Mouse (Mus musculus) 3134 (cell line): ENCODE measurements around the gene Acbd5.

Source experiments
- DNase-seq: peaks from one replicate; pipeline ENCODE4 v3.0.0-alpha.2; 2011; ENCODE audit warnings: low spot score; ENCODE audit not compliant: insufficient read length; ENCODE audit errors: extremely low read depth

The Acbd5 gene

DNA sequence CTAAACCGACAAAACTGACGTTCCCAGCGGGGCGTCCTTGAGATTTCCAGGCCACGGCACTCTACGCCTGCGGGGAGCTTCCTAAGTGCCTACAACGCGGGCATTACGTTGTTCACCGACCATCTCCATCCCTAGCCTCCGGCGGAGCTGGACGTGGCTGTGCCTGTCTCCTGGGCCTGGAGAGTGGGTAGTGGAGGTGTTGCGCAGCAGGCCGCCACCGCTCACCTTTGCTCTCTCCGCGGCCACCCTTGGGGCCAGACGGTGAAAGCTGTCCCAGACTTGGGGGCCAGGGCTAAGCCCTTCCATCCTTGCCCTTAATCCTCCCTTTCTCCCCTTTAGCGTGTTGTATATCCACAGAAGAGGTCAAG is 387 bp downstream of the Acbd5 start:
- DNase-seq, result no peak

DNA sequence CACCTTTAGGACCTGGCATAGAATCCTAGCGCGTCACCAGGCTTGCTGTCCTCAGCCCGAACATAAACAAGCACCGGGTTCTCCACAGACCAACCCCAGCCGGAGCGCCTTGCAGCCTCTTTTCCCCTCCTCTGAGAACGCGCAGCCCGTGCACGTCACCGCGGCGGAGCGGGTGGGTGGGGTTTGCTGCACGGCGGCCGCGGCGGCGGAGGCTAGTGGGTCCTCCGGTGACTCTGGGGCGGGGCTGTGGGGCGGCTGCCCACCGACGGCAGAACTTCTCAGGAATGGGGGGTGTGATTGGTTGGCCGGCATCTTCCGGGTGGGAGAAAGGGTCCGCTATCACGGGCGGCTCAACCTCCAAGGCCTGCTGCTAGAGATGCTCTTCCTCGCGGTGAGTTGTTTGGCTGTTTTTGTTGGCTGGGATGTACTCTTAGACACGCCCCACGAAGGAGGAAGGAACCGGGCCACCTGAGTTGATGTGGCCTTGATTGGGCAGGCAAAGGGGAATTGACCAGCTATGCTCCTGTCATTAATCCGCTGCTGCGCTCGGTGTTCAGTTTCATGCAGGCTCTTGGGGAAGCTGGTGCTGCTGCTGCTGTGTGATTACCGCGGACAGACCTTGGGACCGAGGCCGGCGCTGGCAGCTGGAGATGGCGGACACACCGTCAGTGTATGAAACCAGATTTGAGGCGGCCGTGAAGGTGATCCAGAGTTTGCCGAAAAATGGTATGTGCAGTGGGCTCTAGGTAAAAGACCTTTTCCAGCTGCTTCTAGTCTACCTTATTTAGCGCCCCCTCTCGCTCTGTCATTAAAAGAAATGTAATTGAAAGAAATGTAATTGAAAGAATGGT is 1.2 kb downstream of the Acbd5 start:
- peak; percentile 95 for DNase-seq

GRCm38 (mm10) chr2:23070491-23070890 is 2.5 kb downstream of the Acbd5 start:
- no peak for DNase-seq

GRCm38 (mm10) chr2:23071406-23071805 is 3.4 kb downstream of the Acbd5 start:
- no peak for DNase-seq

- no peak for DNase-seq
These were observed 7.9 kb downstream of the Acbd5 start for GRCm38 (mm10) chr2:23075846-23076245.

GRCm38 (mm10) chr2:23076783-23077182 is 8.8 kb downstream of the Acbd5 start:
- no peak for DNase-seq

- no peak for DNase-seq
These were observed 9.7 kb downstream of the Acbd5 start for GRCm38 (mm10) chr2:23077693-23078092.

DNA sequence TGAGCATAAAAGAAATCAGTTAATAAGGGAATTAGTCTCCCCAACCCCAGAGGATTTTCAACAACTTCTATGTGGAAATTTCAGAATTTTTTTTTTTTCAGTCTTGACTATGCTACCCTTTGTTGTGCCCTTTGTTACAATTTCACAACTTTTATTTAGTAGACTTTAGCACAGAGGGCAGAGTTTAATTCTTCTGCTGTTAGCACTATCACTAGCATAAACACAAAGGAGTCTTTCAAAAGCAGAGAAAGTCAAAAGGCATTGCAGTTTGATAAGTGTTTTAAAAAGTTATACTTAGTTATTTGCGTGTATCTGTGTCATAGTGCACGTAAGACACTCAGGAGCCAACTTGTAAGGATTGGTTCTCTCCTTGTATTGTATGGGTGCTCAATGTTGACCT is 10.6 kb downstream of the Acbd5 start:
- no peak for DNase-seq

DNA sequence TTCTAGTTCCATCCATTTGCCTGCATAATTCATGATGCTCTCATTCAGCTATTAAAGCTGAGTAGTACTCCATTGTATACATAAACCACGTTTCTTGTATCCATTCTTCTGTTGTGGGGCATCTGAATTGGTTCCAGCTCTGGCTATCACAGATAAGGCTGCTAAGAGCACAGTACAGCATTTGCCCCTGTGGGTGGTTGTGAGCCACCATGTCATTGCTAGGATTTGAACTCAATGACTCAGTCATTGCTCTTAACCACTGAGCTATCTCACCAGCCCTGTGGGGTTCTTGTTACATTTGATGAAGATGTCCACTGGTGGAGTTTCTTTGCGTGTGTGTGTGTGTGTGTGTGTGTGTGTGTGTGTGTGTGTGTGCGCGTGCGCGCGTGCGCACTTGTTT is 16.6 kb downstream of the Acbd5 start:
- DNase-seq, result no peak

DNA sequence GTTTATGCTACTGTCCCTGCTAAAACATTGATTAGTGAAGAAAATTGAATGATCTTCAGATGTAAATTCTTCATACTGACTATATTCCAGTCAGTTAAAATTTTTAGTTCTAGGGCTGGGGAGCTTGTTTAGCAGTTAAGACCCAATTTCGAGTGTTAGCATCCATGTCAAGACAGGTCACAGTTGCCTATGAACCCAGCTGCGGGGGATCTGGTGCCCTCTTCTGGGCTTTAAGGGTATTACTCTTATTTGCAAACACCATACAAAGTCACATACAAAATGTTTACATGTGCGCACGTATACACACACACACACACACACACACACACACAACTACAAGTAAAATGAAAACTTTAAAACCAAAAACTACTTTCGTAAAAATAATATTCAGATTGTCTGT is 24.2 kb downstream of the Acbd5 start:
- DNase-seq, result peak; percentile 20

DNA sequence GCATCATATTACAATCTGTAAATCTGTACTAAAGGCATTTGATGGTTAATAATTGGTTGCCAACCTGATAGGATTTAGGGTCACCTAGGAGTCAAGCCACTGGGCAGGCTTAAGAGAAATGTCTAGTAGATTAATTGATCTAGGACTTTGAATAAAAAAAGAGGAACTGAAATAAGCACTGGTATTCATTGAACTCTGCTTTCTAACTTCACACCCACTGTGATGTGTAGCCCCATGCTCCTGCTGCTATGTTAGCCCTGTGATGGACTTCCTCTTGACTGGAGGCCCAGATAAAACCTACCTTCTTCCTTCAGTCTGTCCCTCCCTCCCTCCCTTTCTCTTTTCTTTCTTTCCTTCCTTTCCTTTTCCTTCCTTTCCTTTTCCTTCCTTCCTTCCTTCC is 29.1 kb downstream of the Acbd5 start:
- DNase-seq, result no peak

DNA sequence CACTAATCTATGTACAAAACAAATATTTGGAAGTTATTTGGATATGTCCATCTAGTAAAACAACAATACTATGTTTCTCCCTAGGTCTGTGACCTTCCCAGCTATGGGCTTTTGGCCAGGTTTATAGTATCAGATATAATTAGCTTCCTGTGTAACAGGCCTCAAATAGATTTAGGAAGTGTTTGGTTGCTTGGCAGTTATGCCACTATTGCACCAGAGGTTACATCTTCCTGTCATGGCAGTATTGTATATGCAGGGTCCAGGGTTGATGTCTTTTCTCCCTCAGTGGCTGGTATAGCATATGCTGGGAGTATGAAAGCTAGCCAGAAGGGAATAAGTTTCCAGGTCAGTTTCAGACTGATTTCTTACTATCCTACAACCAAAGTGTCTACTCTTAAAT is 34.3 kb downstream of the Acbd5 start:
- DNase-seq, result no peak

DNA sequence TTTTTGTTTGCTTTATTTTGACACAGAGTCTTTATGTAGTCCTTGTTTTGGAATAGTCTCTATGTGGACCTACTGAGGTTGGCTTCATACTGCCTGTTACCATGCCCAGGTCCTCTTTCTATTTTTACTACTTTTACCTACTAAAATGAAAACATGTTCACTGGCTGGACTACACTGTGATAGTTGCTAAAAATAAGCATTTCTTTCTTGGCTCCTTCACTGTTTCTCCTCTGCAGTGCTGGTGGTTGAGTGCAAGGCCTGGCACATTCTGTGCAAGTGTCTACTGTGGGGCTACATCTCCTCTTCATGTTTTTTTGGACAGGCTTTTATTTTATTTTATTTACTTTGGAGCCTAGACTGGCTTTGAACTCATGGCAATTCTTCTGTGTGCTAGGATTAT is 51.6 kb downstream of the Acbd5 start:
- no peak for DNase-seq

GRCm38 (mm10) chr2:23155199-23155621 is 87.2 kb downstream of the Acbd5 start:
- DNase-seq, result no peak

DNA sequence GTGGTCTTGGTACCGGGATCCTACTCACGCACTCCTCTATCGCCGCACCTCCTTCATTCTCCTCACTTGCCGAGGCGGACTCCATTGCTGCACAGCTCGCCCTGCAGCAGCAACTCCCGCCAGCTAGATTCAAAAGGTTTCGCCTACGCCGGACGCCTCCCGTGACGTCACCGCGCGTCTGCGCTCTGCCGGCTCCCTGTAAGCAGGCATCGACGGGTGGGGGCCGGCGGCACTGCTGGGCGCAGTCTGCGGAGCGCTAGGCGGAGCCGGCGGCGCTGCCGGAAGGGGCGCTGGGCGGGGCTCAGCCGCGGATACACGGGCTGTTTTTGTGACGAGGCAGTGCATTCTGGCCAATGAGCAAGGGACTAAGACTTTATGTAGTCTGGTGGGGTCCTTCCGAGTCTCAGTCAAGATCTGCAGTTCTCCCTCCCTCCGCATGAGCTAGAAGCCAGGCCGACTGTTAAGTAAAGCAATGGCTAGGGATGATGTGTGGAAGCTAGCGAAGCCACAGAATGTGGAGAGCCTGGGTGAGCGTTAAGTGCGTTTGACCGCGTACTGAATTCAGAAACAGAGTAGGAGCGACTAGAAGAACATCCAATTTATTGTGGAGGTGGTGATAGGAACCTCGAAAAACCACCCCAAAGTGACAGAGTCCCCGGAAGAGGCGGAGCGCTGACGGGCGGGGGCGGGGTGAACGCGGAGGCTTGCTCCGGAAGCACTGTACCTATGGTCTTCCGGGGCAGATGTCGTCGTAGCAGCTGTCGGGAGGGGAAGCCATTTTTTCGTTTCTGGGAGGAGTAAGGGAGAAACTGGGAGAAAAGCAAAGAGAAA is 88.0 kb downstream of the Acbd5 start, which contains the start of the genes Mastl and Yme1l1:
TSS of gene Mastl (minus strand) at position 248 of the 831 bp plus-strand sequence.
TSS of gene Yme1l1 (plus strand) at position 593 of the 831 bp plus-strand sequence.
- peak; percentile 99 for DNase-seq

GRCm38 (mm10) chr2:23156608-23157081 is 88.7 kb downstream of the Acbd5 start:
- no peak for DNase-seq
